Mouse (Mus musculus) stomach, postnatal 0 days (tissue): ENCODE data around the gene Nphs1.
A peak's percentile ranks its signal among the peaks of the same experiment; 100 is the strongest.

Experiments used
- CTCF ChIP-seq: IDR thresholded peaks from 2 replicates; pipeline ENCODE4 v1.5.1; 2016; ENCODE audit warnings: antibody characterized with exemption, low read depth, mild to moderate bottlenecking, moderate library complexity
- EP300 ChIP-seq: optimal IDR thresholded peaks from 2 replicates; pipeline ENCODE3; 2016; ENCODE audit warnings: antibody characterized with exemption

GRCm38 (mm10) chr7:30431793-30432192, 26.3 kb upstream of the Nphs1 start:
- TF ChIP-seq CTCF (peak; percentile 77), EP300 (no peak)
